Mouse (Mus musculus): ENCODE results near the gene Ppp6r2. TPM values are rescaled to one million over a fixed set of nuclear protein-coding genes. Genes with fewer than 3 reads are reported as not detected.

The Ppp6r2 gene
- polyA plus RNA-seq, 1 experiment from 2014 or later: 59.4 TPM

DNA sequence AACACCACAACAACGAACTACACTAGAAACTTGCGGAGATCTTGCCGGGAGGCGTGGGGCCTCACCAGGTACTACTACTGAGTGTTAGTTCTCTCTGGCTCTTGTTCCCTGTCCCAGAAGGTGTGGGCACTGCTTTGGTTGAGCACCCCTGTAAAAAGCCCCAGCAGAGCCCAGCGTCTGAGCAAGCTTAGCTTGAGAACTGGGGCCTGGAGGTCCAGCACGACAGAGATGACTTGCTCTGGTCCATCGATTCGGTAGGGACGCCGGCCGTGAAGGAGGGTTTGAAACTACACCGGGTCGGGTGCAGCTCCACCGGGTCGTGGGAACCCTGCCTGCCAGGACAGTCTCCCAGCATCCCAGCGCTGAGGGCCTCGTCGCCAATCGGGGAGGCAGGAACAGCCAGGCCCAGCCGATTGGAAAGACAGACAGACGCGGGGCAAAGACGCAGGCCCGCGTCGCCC is 31.2 kb upstream of the Ppp6r2 start:
- Histone ChIP-seq H3K27me3 (replicated peaks; ENCODE audit: control insufficient read depth, insufficient read depth, low read length) (no peaks in the 10 kb centered on the region), H3K27ac (ENCODE audit: low read depth, low read length) (peak overlapping the region; percentile 95), H3K4me2 (ENCODE audit: low read length) (peak overlapping the region; percentile 92), H3K9me3 (ENCODE audit: control insufficient read depth, low read length) (no peaks in the 10 kb centered on the region), H3K36me3 (ENCODE audit: control insufficient read depth, insufficient read depth, low read length) (no peaks in the 10 kb centered on the region), H3K9ac (ENCODE audit: low read depth, low read length) (peak overlapping the region; percentile 94), H3K4me1 (ENCODE audit: control insufficient read depth, insufficient read depth, low read depth, low read length) (peaks cover 50% of the 10 kb centered on the region), H3K4me3 (ENCODE audit: low read length) (peak overlapping the region; percentile 85)
- under 1% methylated on average over 26 of the region's 26 CpGs for WGBS
- no peak for ATAC-seq

DNA sequence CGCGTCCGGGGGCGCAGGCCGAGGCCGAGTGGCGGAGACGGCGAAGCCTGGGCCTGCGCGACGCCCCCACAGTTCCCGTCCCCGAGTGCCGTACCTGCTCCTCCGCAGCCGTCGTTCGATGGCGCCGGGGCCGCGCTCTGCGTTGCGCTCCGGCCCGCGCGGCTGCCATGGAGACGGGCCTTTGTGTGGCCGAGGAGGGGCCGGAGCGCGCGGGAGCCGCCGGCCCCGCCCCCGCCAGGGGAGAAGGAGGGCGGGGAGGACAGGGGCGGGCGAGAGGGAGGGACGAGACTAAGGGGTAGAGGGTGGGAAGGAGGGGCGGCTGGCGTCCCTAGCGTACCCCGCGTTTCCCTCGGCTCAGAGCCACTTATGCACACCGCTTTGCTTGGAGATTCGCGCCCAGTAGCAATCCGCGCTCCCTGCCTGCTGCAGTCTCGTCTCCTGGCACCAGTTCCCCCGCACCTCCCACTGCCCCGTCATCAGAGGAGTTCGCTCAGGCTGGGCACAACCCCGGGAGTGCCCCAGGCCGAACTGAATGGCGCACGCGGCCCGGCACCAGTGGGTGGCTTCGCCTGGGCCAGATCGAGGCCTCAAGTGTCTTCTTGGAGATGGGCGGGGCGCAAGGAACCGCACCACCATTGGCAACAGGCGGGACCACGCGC is 30.7 kb upstream of the Ppp6r2 start, which contains the start of gene Plxnb2:
Plxnb2 (minus strand) TSS at position 218 of the 659 bp plus-strand sequence.
- peak; percentile 85 for ATAC-seq
- no peaks in the 10 kb centered on the region for H3K9me3 ChIP-seq (ENCODE audit: control insufficient read depth, low read length)
- no peaks in the 10 kb centered on the region for H3K27me3 ChIP-seq (replicated peaks; ENCODE audit: control insufficient read depth, insufficient read depth, low read length)
- peak within 1 kb of the TSS; percentile 95 for H3K27ac ChIP-seq (ENCODE audit: low read depth, low read length)
- under 1% methylated on average over 57 of the region's 72 CpGs for WGBS
- H3K4me3 ChIP-seq (ENCODE audit: low read length): peak within 1 kb of the TSS; percentile 85
- H3K4me1 ChIP-seq (ENCODE audit: control insufficient read depth, insufficient read depth, low read depth, low read length): peaks cover 46% of the 10 kb centered on the region
- no peaks in the 10 kb centered on the region for H3K36me3 ChIP-seq (ENCODE audit: control insufficient read depth, insufficient read depth, low read length)
- H3K9ac ChIP-seq (ENCODE audit: low read depth, low read length): peak within 1 kb of the TSS; percentile 94
- H3K4me2 ChIP-seq (ENCODE audit: low read length): peak within 1 kb of the TSS; percentile 92

DNA sequence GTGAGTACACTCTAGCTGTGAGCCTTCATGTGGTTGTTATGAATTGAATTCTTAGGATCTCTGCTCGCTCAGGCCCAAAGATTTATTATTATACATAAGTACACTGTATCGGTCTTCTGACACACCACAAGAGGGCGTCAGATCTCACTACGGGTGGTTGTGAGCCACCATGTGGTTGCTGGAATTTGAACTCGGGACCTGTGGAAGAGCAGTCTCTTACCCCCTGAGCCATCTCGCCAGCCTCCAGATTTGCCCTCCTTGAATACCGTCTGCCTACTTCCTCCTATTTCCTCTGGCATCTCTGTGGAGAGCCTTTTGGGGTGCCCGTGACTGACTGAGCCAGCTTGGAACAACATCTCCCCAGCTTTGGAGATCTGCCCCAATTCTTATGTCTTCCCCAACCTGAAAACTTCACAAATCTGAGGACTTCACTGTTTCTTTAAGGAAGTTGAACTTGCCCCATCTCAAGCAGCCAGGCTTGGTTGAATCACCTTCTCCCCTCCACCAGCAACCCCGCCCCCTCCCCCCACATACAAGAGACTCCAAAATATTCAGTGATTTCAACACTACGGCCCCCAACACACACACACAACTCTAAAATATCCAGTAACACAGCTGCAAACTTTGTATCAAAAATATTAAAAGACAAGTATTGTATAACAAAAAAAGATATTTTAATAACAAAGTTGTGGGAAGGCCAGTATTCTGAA is 29.6 kb upstream of the Ppp6r2 start:
- Histone ChIP-seq H3K9ac (ENCODE audit: low read depth, low read length) (no peak overlapping the region), H3K27me3 (replicated peaks; ENCODE audit: control insufficient read depth, insufficient read depth, low read length) (no peaks in the 10 kb centered on the region), H3K4me3 (ENCODE audit: low read length) (no peak overlapping the region), H3K4me2 (ENCODE audit: low read length) (peak overlapping the region; percentile 92), H3K36me3 (ENCODE audit: control insufficient read depth, insufficient read depth, low read length) (peaks cover 5% of the 10 kb centered on the region; the same call in 1 of the 2 replicates), H3K9me3 (ENCODE audit: control insufficient read depth, low read length) (no peaks in the 10 kb centered on the region), H3K27ac (ENCODE audit: low read depth, low read length) (peak overlapping the region; percentile 36; the same call in 1 of the 2 replicates), H3K4me1 (ENCODE audit: control insufficient read depth, insufficient read depth, low read depth, low read length) (peaks cover 39% of the 10 kb centered on the region)
- ATAC-seq: no peak
- WGBS: 79% methylated on average over 10 of the region's 10 CpGs

DNA sequence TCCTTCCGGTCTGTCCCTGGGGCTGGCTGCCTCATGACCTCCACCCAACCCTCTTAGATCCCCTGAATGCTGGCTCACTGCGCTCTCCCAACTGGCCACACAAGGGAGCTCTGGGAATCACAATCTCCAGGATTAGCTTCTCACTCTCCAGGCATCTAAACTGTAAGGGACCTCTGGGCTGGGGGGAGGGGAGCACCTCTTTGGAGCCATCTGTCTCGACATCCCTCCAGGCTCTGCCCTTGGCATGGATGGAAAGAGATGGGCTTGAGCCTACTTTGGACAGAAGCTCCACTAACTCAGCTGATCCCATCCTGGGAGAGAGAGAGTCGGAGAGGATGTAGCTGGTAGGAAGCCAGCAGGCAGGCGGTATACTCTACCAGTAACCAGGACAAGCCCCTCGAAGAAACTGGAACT is 29.0 kb upstream of the Ppp6r2 start:
- no peak for ATAC-seq
- Histone ChIP-seq H3K27me3 (replicated peaks; ENCODE audit: control insufficient read depth, insufficient read depth, low read length) (no peaks in the 10 kb centered on the region), H3K4me1 (ENCODE audit: control insufficient read depth, insufficient read depth, low read depth, low read length) (peaks cover 33% of the 10 kb centered on the region), H3K9me3 (ENCODE audit: control insufficient read depth, low read length) (no peaks in the 10 kb centered on the region), H3K4me3 (ENCODE audit: low read length) (no peak overlapping the region), H3K36me3 (ENCODE audit: control insufficient read depth, insufficient read depth, low read length) (peaks cover 5% of the 10 kb centered on the region; the same call in 1 of the 2 replicates), H3K4me2 (ENCODE audit: low read length) (no peak overlapping the region), H3K27ac (ENCODE audit: low read depth, low read length) (peak overlapping the region; percentile 6), H3K9ac (ENCODE audit: low read depth, low read length) (no peak overlapping the region)
- 40% methylated on average over 6 of the region's 6 CpGs for WGBS

DNA sequence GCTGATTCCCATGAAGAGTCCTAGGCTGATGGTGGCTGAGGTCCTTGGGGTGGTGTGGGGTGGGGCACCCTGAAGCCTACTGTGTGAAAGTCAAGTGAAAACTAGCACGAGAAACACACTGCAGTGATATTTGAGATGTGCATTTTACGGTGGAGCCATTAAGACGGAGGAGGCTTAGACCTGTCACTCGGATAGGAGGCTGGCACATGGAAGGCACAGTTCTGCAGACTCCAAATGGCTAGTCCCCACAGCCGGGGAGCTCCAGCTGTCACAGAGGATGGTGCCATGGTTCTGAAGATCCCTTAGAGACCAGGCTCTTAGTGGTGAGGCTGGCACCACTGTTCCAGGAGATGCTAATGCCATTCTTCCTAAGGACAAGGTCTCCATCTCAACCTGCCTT is 28.5 kb upstream of the Ppp6r2 start:
- H3K4me1 ChIP-seq (ENCODE audit: control insufficient read depth, insufficient read depth, low read depth, low read length): peaks cover 27% of the 10 kb centered on the region
- no peak overlapping the region for H3K9ac ChIP-seq (ENCODE audit: low read depth, low read length)
- H3K4me2 ChIP-seq (ENCODE audit: low read length): no peak overlapping the region
- WGBS: 66% methylated on average over 5 of the region's 5 CpGs
- H3K27ac ChIP-seq (ENCODE audit: low read depth, low read length): peak overlapping the region; percentile 13
- peaks cover 6% of the 10 kb centered on the region; the same call in 1 of the 2 replicates for H3K36me3 ChIP-seq (ENCODE audit: control insufficient read depth, insufficient read depth, low read length)
- H3K9me3 ChIP-seq (ENCODE audit: control insufficient read depth, low read length): no peaks in the 10 kb centered on the region
- no peaks in the 10 kb centered on the region for H3K27me3 ChIP-seq (replicated peaks; ENCODE audit: control insufficient read depth, insufficient read depth, low read length)
- ATAC-seq: no peak
- H3K4me3 ChIP-seq (ENCODE audit: low read length): no peak overlapping the region

DNA sequence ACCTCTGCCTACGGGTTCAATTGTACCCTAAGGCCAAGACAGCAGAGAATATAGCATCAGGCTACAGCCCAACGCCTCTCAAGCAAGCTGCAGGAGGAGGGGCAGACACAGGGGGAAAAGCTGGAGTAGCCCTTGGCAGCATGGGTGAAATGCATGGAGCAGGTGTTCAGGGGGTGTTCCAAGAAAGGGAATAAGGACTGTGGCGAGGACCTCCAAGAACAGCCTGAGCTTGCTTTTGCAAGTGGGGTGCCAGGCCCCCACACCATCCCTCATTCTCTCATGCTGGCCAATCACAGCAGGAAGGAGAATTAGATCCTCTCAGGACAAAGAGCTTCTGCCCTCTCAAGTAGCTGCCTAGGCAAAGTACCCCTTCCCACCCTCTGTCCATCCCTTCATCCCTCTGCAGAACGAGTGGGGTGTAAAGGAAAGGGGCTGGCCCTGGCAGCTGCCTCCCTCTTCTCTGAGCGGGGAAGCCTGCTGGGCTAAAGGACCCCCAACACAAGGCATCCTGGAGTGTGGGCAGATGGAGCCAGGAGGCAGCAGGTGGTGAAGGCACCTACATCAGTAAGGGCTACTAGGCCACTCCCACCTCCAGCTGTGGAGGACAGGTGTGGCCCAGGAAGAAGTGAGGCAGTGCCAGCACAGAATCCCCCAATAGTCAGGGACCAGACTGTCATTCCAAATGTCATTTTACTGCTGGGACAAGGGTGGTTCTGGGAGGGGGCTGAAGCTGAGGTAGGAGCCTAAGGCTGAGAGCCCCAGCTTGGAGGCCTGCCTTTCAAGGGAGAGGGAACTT is 27.0 kb upstream of the Ppp6r2 start:
- 32% methylated on average over 5 of the region's 5 CpGs for WGBS
- Histone ChIP-seq H3K4me3 (ENCODE audit: low read length) (no peak overlapping the region), H3K9ac (ENCODE audit: low read depth, low read length) (no peak overlapping the region), H3K4me1 (ENCODE audit: control insufficient read depth, insufficient read depth, low read depth, low read length) (peaks cover 13% of the 10 kb centered on the region), H3K9me3 (ENCODE audit: control insufficient read depth, low read length) (no peaks in the 10 kb centered on the region), H3K4me2 (ENCODE audit: low read length) (no peak overlapping the region), H3K27ac (ENCODE audit: low read depth, low read length) (peak overlapping the region; percentile 25), H3K27me3 (replicated peaks; ENCODE audit: control insufficient read depth, insufficient read depth, low read length) (no peaks in the 10 kb centered on the region), H3K36me3 (ENCODE audit: control insufficient read depth, insufficient read depth, low read length) (peaks cover 12% of the 10 kb centered on the region; the same call in 1 of the 2 replicates)
- ATAC-seq: no peak

DNA sequence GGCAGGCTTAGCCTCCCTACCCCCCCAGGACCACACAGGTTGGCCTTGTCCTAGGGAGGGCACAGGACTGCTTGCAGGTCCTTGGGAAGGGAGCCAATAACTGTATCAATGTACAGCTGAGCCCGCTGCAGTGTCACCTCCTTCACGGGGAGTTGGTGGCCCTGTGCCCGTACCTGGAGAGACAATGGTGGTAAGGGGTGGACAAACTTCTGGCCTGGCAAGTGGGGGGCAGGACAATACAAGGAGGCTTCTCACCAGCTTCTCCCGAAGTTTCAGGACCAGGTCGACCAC is 26.5 kb upstream of the Ppp6r2 start:
- WGBS: 70% methylated on average over 5 of the region's 5 CpGs
- peak overlapping the region; percentile 3; the same call in 1 of the 2 replicates for H3K27ac ChIP-seq (ENCODE audit: low read depth, low read length)
- ATAC-seq: no peak
- no peak overlapping the region for H3K4me2 ChIP-seq (ENCODE audit: low read length)
- no peak overlapping the region for H3K9ac ChIP-seq (ENCODE audit: low read depth, low read length)
- no peaks in the 10 kb centered on the region for H3K9me3 ChIP-seq (ENCODE audit: control insufficient read depth, low read length)
- H3K4me3 ChIP-seq (ENCODE audit: low read length): no peak overlapping the region
- H3K36me3 ChIP-seq (ENCODE audit: control insufficient read depth, insufficient read depth, low read length): peaks cover 14% of the 10 kb centered on the region; the same call in 1 of the 2 replicates
- H3K4me1 ChIP-seq (ENCODE audit: control insufficient read depth, insufficient read depth, low read depth, low read length): peaks cover 11% of the 10 kb centered on the region
- no peaks in the 10 kb centered on the region for H3K27me3 ChIP-seq (replicated peaks; ENCODE audit: control insufficient read depth, insufficient read depth, low read length)

DNA sequence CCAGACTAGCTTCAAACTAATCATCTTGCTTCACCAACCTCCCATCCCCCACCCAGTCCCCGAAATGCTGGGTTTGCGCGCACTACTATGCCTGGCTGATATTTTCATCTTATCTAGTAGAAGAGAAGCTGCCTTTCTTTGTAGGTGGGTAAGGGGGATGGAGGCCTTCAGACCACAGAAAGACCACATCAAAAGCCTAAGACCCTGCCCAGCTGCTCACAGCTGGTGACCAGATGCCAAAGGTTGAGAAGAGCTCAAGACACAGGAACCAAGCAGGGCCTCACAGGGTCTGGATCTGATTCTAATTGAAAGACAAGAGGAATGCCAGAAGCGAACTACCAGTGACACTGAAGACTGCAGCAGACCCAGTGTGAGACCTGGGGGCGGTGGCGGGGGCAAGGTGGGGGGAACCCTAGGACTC is 16.1 kb upstream of the Ppp6r2 start:
- Histone ChIP-seq H3K4me1 (ENCODE audit: control insufficient read depth, insufficient read depth, low read depth, low read length) (peaks cover 9% of the 10 kb centered on the region), H3K27ac (ENCODE audit: low read depth, low read length) (peak overlapping the region; percentile 98), H3K4me2 (ENCODE audit: low read length) (peak overlapping the region; percentile 65), H3K27me3 (replicated peaks; ENCODE audit: control insufficient read depth, insufficient read depth, low read length) (no peaks in the 10 kb centered on the region), H3K9me3 (ENCODE audit: control insufficient read depth, low read length) (no peaks in the 10 kb centered on the region), H3K36me3 (ENCODE audit: control insufficient read depth, insufficient read depth, low read length) (peaks cover 3% of the 10 kb centered on the region; the same call in 1 of the 2 replicates), H3K4me3 (ENCODE audit: low read length) (peak overlapping the region; percentile 83), H3K9ac (ENCODE audit: low read depth, low read length) (peak overlapping the region; percentile 95)
- 21% methylated on average over 6 of the region's 6 CpGs for WGBS
- ATAC-seq: no peak

All from hindbrain, embryonic 16.5 days (tissue).